Mouse (Mus musculus) cerebellum, postnatal 14 days (tissue): ENCODE measurements around the gene Rbm25.

Experiments
- DNase-seq, 2 experiments: peaks; one replicate each; pipeline ENCODE4 v3.0.0; 2021; ENCODE audit warnings: mixed read lengths in 2 of 2

The Rbm25 gene

DNA sequence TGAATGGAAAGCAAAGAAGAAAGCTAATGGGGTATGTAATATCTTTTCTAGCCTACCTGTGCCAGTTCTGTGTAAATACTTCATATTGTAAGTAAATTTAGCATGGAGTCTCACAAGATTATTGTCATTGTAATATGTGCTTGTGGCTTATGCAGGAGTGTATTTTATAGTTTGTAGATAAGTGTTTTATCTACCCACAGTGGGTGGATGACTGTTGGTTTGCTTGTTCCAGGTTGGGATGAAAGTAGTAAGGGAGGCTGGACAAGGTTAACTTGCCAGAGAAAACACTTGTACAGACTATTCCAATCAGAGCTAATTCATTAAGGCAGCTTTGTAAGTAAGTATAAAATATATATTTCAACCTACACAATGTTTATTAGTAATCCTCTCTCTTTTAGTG is 20.4 kb downstream of the Rbm25 start:
- DNase-seq, result no peak

DNA sequence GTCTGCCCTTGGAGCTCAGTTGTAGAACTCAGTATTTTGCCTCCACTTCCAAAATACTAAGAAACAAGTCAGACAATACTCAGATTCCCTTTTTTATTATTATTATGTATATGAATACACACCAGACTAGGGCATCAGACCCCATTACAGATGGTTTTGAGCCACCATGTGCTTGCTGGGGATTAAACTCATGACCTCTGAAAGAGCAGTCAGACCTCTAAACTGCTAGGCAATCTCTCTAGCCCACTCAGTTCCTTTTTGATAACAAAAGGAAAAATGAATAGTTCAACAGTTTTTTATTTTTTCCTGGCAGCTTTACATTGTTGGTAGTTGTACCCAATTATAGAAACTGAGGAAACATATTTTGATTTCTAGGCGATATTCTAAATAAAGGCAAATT is 54.4 kb downstream of the Rbm25 start:
- no peak for DNase-seq

DNA sequence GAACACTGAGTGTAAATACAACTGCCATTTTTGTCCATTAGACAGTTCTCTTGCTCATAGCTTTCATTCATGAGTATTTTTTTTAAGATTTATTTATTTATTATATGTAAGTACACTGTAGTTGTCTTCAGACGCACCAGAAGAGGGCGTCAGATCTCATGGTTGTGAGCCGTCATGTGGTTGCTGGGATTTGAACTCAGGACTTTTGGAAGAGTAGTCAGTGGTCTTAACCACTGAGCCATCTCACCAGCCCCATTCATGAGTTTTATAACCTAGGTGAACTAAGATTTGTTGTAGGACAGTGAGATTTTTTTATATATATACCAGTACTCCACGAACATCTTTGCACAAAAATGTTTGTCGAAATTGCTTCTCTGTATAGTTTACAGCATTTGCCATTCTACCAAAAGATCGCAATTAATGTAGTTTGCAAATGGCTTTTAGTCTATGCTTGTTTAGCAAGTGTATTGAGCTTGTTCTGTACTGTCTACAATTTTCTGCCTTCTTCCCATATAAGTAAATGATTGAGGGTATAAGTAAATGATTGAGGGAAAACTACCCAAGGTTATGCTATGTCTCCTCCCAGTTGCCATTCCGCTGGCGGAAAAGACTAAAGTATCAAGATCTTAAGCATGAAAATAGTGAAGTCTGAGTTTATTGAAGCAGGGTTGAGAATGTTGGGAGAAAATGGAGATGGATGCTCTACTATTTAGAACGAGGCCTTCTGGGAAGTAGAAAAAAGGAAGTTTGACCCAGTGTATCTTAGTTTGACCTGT is 55.7 kb downstream of the Rbm25 start:
- no peak for DNase-seq

DNA sequence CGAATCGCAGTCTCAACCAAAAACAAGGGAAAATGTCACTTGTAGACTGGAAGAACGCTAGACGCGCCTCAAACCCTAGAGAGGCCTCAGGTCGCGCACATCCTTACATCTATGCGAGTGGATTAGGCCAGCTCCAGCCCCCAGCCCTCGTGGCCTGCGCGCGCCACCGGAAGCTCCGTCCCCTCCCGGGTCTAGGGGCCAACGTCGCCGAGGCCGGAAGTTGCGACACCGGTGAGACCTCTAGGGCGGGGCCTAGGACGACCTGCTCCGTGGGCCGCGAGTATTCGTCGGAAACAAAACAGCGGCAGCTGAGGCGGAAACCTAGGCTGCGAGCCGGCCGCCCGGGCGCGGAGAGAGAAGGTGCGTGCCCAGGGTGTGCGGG is 56.9 kb downstream of the Rbm25 start, which contains the start of gene Psen1:
TSS of gene Psen1 (plus strand) at position 219 of the 382 bp plus-strand sequence.
- peak; percentile 96 for DNase-seq

DNA sequence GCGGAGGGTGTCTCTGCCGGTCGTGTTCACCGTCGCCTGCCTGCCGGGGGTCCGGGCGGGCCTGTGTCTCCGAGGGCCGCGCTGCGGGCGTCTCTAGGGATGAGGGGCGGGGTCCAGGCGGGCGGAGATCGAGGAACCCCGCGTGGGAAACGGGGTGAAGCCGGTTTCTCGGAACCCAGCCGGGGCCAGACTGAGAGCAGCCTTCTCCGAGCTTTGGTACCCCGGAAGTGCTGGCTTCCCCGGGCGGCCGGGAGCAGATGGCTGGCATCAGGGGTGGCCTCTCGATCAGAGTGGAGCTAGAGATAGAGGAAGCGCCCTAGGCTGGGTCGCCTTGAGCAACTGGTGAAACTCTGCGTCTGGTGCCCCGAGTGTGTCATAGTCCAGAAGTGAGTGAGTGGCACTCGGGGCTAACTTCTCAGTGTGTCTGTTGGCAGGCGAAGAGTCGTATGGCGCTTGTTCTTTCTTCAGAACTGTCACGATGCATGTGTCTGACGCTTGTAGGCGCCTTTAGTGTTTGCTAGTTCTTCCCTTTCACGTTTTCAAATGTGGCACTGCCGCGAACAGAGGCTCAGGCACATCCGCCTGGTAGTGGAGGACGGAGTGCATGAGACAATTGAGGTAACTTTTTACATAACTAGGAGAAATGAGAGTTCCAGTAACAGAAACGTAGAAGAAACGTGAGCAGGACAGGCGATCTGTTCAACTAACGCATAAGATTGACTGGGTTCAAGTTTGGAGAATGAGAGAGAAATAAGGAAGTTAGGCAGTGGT is 57.5 kb downstream of the Rbm25 start:
- no peak for DNase-seq

DNA sequence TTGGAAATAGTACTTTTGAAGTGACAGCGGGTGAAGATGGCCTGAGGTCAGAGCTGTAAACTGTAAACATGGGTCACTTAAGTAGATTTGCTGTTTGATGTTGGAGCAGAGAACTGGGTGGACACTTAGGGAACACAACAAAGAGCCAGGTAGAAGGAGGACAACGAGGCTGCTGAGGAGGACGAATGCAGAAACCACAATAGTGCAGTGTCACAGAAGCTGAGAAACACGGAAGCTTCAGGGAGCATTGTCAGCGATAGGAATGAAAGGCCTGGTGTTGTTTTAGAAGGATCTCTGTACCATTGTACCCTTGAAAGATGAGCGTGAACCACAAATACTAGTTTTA is 58.0 kb downstream of the Rbm25 start:
- DNase-seq, result no peak

GRCm38 (mm10) chr12:83694011-83694410 is 63.0 kb downstream of the Rbm25 start:
- no peak for DNase-seq

GRCm38 (mm10) chr12:83694669-83695068 is 63.6 kb downstream of the Rbm25 start:
- no peak for DNase-seq

GRCm38 (mm10) chr12:83698637-83699036 is 67.6 kb downstream of the Rbm25 start:
- DNase-seq, result no peak

DNA sequence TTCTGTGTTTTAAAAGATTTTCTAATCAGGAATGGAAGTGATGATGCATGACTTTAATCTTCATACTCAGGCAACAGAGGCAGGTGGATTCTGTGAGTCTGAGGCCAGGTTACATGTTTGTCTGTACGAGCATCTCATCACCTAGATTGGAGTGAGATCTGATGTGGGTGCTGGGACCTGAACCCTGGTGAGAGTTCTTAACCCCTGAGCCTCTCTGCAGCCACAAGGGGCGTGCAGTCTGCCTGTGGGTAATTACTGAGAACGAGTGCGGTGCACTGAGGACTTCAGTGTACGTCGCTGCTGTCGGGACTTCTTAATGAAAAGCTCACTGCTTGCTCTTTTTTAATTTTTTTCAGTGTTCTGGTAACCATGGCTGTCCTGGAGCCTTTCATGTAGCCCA is 70.6 kb downstream of the Rbm25 start:
- DNase-seq, result no peak

- no peak for DNase-seq
Observed at GRCm38 (mm10) chr12:83702796-83703195, 71.8 kb downstream of the Rbm25 start.

DNA sequence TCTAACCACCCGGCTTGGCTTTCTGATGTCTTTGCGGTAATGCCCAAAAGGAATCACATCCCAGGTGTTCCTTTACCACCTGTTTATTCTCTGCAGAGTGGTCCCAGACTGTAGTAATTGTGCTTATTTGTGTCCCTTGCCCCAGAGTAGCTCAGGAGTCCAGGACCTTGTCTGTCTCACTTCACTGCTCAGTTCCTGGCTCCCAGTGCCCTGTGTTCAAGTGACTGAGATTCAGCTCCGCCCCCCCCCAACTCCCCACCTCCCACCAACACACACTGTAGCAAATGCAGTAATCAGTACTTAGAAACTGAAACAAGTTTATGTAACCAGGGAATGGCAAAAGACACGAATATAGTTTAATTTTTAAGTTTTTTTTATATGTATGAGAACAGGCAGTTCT is 75.9 kb downstream of the Rbm25 start:
- DNase-seq, result no peak

DNA sequence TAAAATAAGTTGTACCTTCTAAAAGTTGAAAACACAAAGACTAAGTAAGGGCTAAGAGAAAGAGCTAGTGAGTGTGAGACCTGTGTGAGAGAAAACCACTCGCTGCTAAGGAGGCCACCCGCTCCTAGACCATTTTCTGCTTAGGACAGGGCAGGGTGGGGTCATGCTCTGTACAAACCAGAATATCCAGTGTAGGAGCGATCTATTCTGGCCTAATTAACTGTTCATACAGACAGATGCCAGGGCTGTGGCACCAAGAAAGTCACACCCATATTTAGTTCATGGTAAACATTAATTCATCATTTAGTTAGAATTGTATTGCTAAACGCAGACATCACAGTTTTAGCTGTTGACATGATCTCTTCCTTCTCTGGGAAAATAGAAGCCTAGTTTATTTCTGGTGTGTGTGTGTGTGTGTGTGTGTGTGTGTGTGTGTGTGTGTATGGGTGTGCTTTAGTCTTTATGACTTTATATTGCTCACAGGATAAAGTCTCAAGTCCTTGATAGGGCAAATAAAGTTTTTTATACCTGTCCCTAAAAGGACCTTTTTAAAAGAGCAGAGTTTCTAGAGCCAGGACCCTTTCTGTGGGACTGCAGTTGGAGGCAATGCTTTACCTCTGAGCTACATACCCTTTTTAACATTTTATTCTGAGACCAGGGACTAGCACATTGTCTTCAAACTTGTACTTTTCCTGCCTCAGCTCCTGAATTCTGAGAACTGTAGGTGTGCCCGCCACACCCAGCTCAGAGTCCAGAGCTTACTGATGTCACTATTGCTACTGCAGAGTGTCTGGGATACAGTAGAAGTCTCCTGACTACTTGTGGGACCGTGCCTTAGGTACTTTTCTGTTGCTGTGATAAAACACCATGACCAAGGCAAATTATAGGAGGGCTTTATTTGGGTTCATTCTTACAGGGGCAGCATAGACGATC is 77.4 kb downstream of the Rbm25 start:
- DNase-seq, result no peak

GRCm38 (mm10) chr12:83709934-83710333 is 78.9 kb downstream of the Rbm25 start:
- DNase-seq, result no peak

- peak; percentile 72 to 77 for DNase-seq
Observed at GRCm38 (mm10) chr12:83713749-83714148, 82.7 kb downstream of the Rbm25 start.

- DNase-seq, result no peak
Observed at GRCm38 (mm10) chr12:83716416-83717184, 85.6 kb downstream of the Rbm25 start.

GRCm38 (mm10) chr12:83719431-83719830 is 88.4 kb downstream of the Rbm25 start:
- no peak for DNase-seq

DNA sequence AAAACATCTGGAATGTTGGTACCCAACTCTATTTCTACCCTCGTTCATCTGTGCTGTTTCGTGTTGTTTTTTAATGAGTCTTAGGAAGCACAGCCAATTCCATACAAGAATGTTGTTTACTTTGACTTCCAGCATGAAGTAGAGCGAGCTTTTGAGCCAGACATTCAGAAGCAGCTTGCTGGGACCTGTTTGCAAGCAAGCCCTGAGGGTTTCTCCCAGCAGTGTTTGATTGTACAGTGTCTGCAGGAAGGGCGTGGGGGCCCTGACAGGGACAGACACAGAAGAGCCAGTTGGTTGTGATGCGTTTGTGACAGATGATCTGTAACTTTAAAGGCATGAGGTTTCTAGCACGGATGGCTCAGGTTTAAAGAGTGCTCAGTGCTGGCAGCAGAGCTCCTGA is 90.2 kb downstream of the Rbm25 start:
- DNase-seq, result no peak

- DNase-seq, result no peak
Observed at GRCm38 (mm10) chr12:83723037-83723436, 92.0 kb downstream of the Rbm25 start.

- no peak for DNase-seq
Observed at GRCm38 (mm10) chr12:83726510-83727308, 95.7 kb downstream of the Rbm25 start.

DNA sequence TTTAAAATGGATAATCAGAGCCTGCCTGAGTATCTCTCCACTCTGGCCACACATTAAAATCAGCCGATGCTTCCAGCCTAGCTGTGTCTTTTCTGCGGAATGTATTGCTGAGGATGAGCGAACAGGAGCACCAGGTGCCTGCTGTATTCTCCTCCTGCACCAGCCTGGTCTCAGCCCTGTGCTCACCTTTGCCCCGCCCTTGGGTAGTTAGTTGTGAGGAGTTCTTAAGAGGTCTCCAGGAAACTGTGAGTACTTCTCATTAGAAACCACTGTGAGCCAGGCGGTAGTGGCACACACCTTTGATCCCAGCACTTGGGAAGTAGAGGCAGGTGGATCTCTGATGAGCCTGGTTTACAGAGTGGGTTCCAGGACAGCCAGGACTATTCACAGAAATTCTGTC is 101.2 kb downstream of the Rbm25 start:
- no peak for DNase-seq
